Mouse (Mus musculus): ENCODE measurements around the gene Cebpa. TPM values are rescaled to one million over a fixed set of nuclear protein-coding genes. Genes with fewer than 3 reads are reported as not detected.
A peak's percentile ranks its signal among the peaks of the same experiment; 100 is the strongest.

Gene Cebpa
- total and polyA plus RNA-seq, 3 experiments, result 2.3 to 4.4 TPM; not detected in 1

DNA sequence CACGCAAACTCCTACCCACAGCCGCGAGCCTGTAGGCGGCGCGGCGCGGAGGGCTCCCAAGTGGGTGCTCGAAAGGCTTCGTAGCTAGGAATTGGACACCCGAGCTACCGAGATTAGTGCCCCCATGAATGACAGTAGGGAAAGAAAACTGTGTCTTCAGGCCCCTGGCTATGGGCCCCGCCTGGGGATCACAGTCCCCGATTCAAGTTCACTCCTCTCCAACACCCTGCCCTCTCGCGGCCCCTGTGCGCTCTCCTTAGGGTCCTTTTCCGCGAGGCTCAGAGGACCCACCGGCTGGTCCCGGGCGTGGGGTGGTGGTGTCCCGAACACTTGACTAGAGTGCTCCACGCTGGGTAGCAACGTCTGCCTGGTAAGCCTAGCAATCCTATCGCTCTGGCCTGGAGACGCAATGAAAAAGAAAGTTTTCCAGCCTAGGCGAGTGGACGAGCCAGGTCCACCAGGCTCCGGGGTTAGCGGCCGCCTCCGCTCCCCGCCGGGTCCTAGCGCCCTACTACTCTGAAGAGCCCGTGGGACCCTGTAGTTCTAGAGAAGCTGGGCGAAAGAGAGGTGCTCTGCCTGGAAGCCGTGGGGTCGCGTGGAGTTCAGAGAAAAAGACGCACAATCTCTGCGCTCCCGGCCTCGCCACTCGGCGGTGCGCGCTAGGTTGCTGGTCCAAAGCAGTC lies 853 bp upstream of the Cebpa start:
- H3K79me2 ChIP-seq (ENCODE audit: control insufficient read depth, insufficient read depth, low read length, poor library complexity), result no peaks in the 10 kb centered on the region
- H3K27me3 ChIP-seq (ENCODE audit: control insufficient read depth in 1 of 2, insufficient read depth in 2 of 2, low read length in 2 of 2), result peaks cover 0 to 5% of the 10 kb centered on the region in 2 experiments; a peak in 2 of 4 replicates
- H3K4me3 ChIP-seq (ENCODE audit: control insufficient read depth in 1 of 2, insufficient read depth in 1 of 2, low read depth in 2 of 2, low read length in 2 of 2), result peak overlapping the region; percentile 16 to 37; a peak in 3 of 4 replicates
- H3K9me3 ChIP-seq (replicated peaks; ENCODE audit: insufficient read depth, low read length), result no peaks in the 10 kb centered on the region
- no peaks in the 10 kb centered on the region for H3K4me1 ChIP-seq (ENCODE audit: control insufficient read depth in 1 of 2, insufficient read depth in 2 of 2, low read length in 2 of 2)
- DNase-seq (ENCODE audit: low read depth, low spot score), result no peak
- peak overlapping the region; percentile 28; the same call in 1 of the 2 replicates for H3K27ac ChIP-seq (ENCODE audit: control insufficient read depth, low read depth, low read length)
- TF ChIP-seq SMC3 (IDR thresholded peaks at IDR 0.05; ENCODE audit: low read depth, low read length) (no peak), GATA1 (IDR thresholded peaks at IDR 0.05; ENCODE audit: low read depth, low read length) (no peak), NRF1 (IDR thresholded peaks at IDR 0.05; ENCODE audit: insufficient read depth, low read depth, low read length, poor library complexity, severe bottlenecking) (no peak), NELFE (IDR thresholded peaks at IDR 0.05; ENCODE audit: low read depth, low read length) (no peak)
- no peaks in the 10 kb centered on the region for H3K36me3 ChIP-seq (ENCODE audit: control insufficient read depth in 1 of 2, insufficient read depth in 2 of 2, low read length in 2 of 2)
- peak overlapping the region; percentile 53 for H3K9ac ChIP-seq (ENCODE audit: control insufficient read depth, low read depth, low read length, poor library complexity, severe bottlenecking)

DNA sequence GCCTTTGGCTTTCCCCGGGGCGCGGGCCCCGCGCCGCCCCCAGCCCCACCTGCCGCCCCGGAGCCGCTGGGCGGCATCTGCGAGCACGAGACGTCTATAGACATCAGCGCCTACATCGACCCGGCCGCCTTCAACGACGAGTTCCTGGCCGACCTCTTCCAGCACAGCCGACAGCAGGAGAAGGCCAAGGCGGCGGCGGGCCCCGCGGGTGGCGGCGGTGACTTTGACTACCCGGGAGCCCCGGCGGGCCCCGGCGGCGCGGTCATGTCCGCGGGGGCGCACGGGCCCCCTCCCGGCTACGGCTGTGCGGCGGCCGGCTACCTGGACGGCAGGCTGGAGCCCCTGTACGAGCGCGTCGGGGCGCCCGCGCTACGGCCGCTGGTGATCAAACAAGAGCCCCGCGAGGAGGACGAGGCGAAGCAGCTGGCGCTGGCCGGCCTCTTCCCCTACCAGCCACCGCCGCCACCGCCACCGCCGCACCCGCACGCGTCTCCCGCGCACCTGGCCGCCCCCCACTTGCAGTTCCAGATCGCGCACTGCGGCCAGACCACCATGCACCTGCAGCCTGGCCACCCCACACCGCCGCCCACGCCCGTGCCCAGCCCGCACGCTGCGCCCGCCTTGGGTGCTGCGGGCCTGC lies 533 bp downstream of the Cebpa start:
- peak overlapping the region; percentile 52 for H3K9ac ChIP-seq (ENCODE audit: control insufficient read depth, low read depth, low read length, poor library complexity, severe bottlenecking)
- peak overlapping the region; percentile 30 to 47; a peak in 3 of 4 replicates for H3K4me3 ChIP-seq (ENCODE audit: control insufficient read depth in 1 of 2, insufficient read depth in 1 of 2, low read depth in 2 of 2, low read length in 2 of 2)
- H3K4me1 ChIP-seq (ENCODE audit: control insufficient read depth in 1 of 2, insufficient read depth in 2 of 2, low read length in 2 of 2), result peaks cover 0 to 3% of the 10 kb centered on the region in 2 experiments; a peak in 1 of 4 replicates
- no peak for TF ChIP-seq RCOR1 (IDR thresholded peaks at IDR 0.05; ENCODE audit: low read depth, low read length)
- no peak for TF ChIP-seq MYC (IDR thresholded peaks at IDR 0.05; ENCODE audit: low read depth, low read length)
- H3K36me3 ChIP-seq (ENCODE audit: control insufficient read depth in 1 of 2, insufficient read depth in 2 of 2, low read length in 2 of 2), result no peaks in the 10 kb centered on the region
- H3K79me2 ChIP-seq (ENCODE audit: control insufficient read depth, insufficient read depth, low read length, poor library complexity), result no peaks in the 10 kb centered on the region
- H3K27ac ChIP-seq (ENCODE audit: control insufficient read depth, low read depth, low read length), result no peak overlapping the region
- no peaks in the 10 kb centered on the region for H3K9me3 ChIP-seq (replicated peaks; ENCODE audit: insufficient read depth, low read length)
- peaks cover 0 to 3% of the 10 kb centered on the region in 2 experiments; a peak in 2 of 4 replicates for H3K27me3 ChIP-seq (ENCODE audit: control insufficient read depth in 1 of 2, insufficient read depth in 2 of 2, low read length in 2 of 2)
- DNase-seq (ENCODE audit: low read depth, low spot score), result no peak

DNA sequence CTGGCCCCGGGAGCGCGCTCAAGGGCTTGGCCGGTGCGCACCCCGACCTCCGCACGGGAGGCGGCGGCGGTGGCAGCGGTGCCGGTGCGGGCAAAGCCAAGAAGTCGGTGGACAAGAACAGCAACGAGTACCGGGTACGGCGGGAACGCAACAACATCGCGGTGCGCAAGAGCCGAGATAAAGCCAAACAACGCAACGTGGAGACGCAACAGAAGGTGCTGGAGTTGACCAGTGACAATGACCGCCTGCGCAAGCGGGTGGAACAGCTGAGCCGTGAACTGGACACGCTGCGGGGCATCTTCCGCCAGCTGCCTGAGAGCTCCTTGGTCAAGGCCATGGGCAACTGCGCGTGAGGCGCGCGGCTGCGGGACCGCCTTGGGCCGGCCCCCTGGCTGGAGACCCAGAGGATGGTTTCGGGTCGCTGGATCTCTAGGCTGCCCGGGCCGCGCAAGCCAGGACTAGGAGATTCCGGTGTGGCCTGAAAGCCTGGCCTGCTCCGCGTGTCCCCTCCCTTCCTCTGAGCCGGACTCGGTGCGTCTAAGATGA lies 1.1 kb downstream of the Cebpa start:
- H3K36me3 ChIP-seq (ENCODE audit: control insufficient read depth in 1 of 2, insufficient read depth in 2 of 2, low read length in 2 of 2), result no peaks in the 10 kb centered on the region
- H3K9me3 ChIP-seq (replicated peaks; ENCODE audit: insufficient read depth, low read length), result no peaks in the 10 kb centered on the region
- no peak for DNase-seq (ENCODE audit: low read depth, low spot score)
- peaks cover 0 to 3% of the 10 kb centered on the region in 2 experiments; a peak in 2 of 4 replicates for H3K27me3 ChIP-seq (ENCODE audit: control insufficient read depth in 1 of 2, insufficient read depth in 2 of 2, low read length in 2 of 2)
- peak overlapping the region; percentile 45 to 47; a peak in 3 of 4 replicates for H3K4me3 ChIP-seq (ENCODE audit: control insufficient read depth in 1 of 2, insufficient read depth in 1 of 2, low read depth in 2 of 2, low read length in 2 of 2)
- H3K79me2 ChIP-seq (ENCODE audit: control insufficient read depth, insufficient read depth, low read length, poor library complexity), result no peaks in the 10 kb centered on the region
- no peak overlapping the region for H3K27ac ChIP-seq (ENCODE audit: control insufficient read depth, low read depth, low read length)
- peak overlapping the region; percentile 52 for H3K9ac ChIP-seq (ENCODE audit: control insufficient read depth, low read depth, low read length, poor library complexity, severe bottlenecking)
- peaks cover 0 to 5% of the 10 kb centered on the region in 2 experiments; a peak in 1 of 4 replicates for H3K4me1 ChIP-seq (ENCODE audit: control insufficient read depth in 1 of 2, insufficient read depth in 2 of 2, low read length in 2 of 2)
- TF ChIP-seq TBP (IDR thresholded peaks at IDR 0.05; ENCODE audit: low read depth, low read length) (no peak), POLR2A (IDR thresholded peaks at IDR 0.05; ENCODE audit: control insufficient read depth in 1 of 2, insufficient read depth in 1 of 2, low read depth in 1 of 2, low read length in 2 of 2, poor library complexity in 1 of 2) (no peak), NRF1 (IDR thresholded peaks at IDR 0.05; ENCODE audit: insufficient read depth, low read depth, low read length, poor library complexity, severe bottlenecking) (no peak), ELF1 (IDR thresholded peaks at IDR 0.05; ENCODE audit: low read depth, low read length) (no peak), MAX (IDR thresholded peaks at IDR 0.05; ENCODE audit: low read length) (no peak), USF1 (IDR thresholded peaks at IDR 0.05; ENCODE audit: low read depth, low read length) (no peak), POLR2AphosphoS5 (IDR thresholded peaks at IDR 0.05; ENCODE audit: borderline replicate concordance, low read depth, low read length) (no peak), ZC3H11A (IDR thresholded peaks at IDR 0.05; ENCODE audit: low read depth, low read length) (no peak), RAD21 (IDR thresholded peaks at IDR 0.05; ENCODE audit: low read depth, low read length) (no peak)
